Mouse (Mus musculus) forebrain, embryonic 11.5 days (tissue): ENCODE data around the gene Rftn1. TPM values are rescaled to one million over a fixed set of nuclear protein-coding genes. Genes with fewer than 3 reads are reported as not detected.

Experiments used
- ATAC-seq: fragments of 200-750 bp; cut with Nextera tagmentation; replicated peaks from 2 replicates; pipeline ENCODE4 v1.8.0; 2017; ENCODE audit warnings: moderate TSS enrichment; ENCODE audit not compliant: low FRiP score
- DNase-seq: peaks from one replicate; pipeline ENCODE4 v3.0.0-alpha.2; 2017; ENCODE audit warnings: low spot score
- H3K27ac ChIP-seq: fragments of 300-500 bp; sonication (generic); 2 replicates; pipeline ENCODE4 v1.5.1; 2014; ENCODE audit warnings: low read depth, low read length
- H3K27me3 ChIP-seq: fragments of 300-500 bp; sonication (generic); 2 replicates; pipeline ENCODE4 v1.6.1; 2014; ENCODE audit warnings: mild to moderate bottlenecking, low read length, mixed read lengths; ENCODE audit not compliant: control insufficient read depth, insufficient read depth
- H3K36me3 ChIP-seq: fragments of 300-500 bp; sonication (generic); 2 replicates; pipeline ENCODE4 v1.6.1; 2014; ENCODE audit warnings: mild to moderate bottlenecking, low read length, moderate library complexity, mixed read lengths; ENCODE audit not compliant: control insufficient read depth, insufficient read depth
- H3K4me1 ChIP-seq: fragments of 300-500 bp; sonication (generic); replicated peaks from 2 replicates; pipeline ENCODE4 v1.6.1; 2014; ENCODE audit warnings: low read length, mixed read lengths; ENCODE audit not compliant: control insufficient read depth, insufficient read depth
- H3K4me2 ChIP-seq: fragments of 300-500 bp; sonication (generic); 2 replicates; pipeline ENCODE4 v1.6.1; 2014; ENCODE audit warnings: low read depth, mild to moderate bottlenecking, low read length, moderate library complexity, mixed read lengths; ENCODE audit not compliant: severe bottlenecking
- H3K4me3 ChIP-seq: fragments of 300-500 bp; sonication (generic); 2 replicates; pipeline ENCODE4 v1.5.1; 2014; ENCODE audit warnings: low read depth, low read length
- H3K9ac ChIP-seq: fragments of 300-500 bp; sonication (generic); 2 replicates; pipeline ENCODE4 v1.6.1; 2014; ENCODE audit warnings: low read length
- H3K9me3 ChIP-seq: fragments of 300-500 bp; sonication (generic); 2 replicates; pipeline ENCODE4 v1.6.1; 2016; ENCODE audit warnings: low read length, mixed read lengths; ENCODE audit not compliant: control insufficient read depth
- WGBS: fragments of 180-500 bp; shearing (Covaris S2); extraction: QIAGEN DNeasy Blood & Tissue Kit; methylation state at CpG from one replicate; pipeline ENCODE4 v1.1.7; 2014; 5-methylcytosine and 5-hydroxymethylcytosine counted together
- polyA plus RNA-seq: library from polyadenylated mRNA; unstranded; fragments of >200 nt; fragmentation: Nextera tagmentation; extraction: Ambion mirVana; gene quantifications from 2 replicates; pipeline ENCODE4 v1.2.1, GENCODE M21; 2014

Gene Rftn1
- polyA plus RNA-seq, 1 experiment from 2014 or later: 11.6 TPM

GRCm38 (mm10) chr17:50195399-50195798 is 4.9 kb upstream of the Rftn1 start:
- Histone ChIP-seq H3K27ac (no peak overlapping the region), H3K9ac (no peak overlapping the region), H3K36me3 (no peaks in the 10 kb centered on the region), H3K27me3 (peaks cover 17% of the 10 kb centered on the region), H3K4me3 (no peak overlapping the region), H3K4me1 (peaks cover 6% of the 10 kb centered on the region; the same call in 1 of the 2 replicates), H3K4me2 (no peak overlapping the region), H3K9me3 (no peaks in the 10 kb centered on the region)
- no peak for DNase-seq
- WGBS: 90% methylated on average over 7 of the region's 7 CpGs
- no peak for ATAC-seq

GRCm38 (mm10) chr17:50194541-50194940 is 4.1 kb upstream of the Rftn1 start:
- Histone ChIP-seq H3K4me3 (no peak overlapping the region), H3K36me3 (no peaks in the 10 kb centered on the region), H3K4me1 (peaks cover 8% of the 10 kb centered on the region; the same call in 1 of the 2 replicates), H3K27ac (no peak overlapping the region), H3K4me2 (no peak overlapping the region), H3K9me3 (no peaks in the 10 kb centered on the region), H3K27me3 (peaks cover 25% of the 10 kb centered on the region), H3K9ac (no peak overlapping the region)
- ATAC-seq (no peak), DNase-seq (no peak)
- WGBS: 62% methylated on average over 3 of the region's 3 CpGs

DNA sequence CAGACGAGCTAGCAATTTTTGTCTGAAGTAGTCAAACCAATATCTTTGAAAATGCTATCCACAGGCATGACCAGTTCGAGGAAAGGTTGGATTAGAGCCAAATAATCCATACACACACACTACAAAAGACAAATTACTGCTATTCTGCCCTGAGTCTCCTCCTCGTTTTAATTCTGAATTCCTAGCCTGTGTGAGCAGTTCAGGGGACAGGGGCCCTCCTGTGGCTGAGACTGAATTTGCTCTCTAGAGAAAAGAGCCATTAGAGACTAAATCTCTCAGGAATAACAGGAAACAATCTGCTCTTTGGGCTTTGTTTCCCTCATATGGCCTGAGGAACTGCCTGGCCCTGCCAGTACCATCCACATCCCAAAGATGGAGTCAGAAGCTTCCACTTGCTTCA is 3.2 kb upstream of the Rftn1 start:
- Histone ChIP-seq H3K4me3 (no peak overlapping the region), H3K4me2 (no peak overlapping the region), H3K9me3 (no peaks in the 10 kb centered on the region), H3K27me3 (peaks cover 28% of the 10 kb centered on the region), H3K27ac (no peak overlapping the region), H3K9ac (no peak overlapping the region), H3K4me1 (peaks cover 10% of the 10 kb centered on the region; the same call in 1 of the 2 replicates), H3K36me3 (no peaks in the 10 kb centered on the region)
- ATAC-seq (no peak), DNase-seq (no peak)
- 37% methylated on average over 3 of the region's 3 CpGs for WGBS

GRCm38 (mm10) chr17:50192376-50192940 is 2.0 kb upstream of the Rftn1 start:
- no peaks in the 10 kb centered on the region for H3K9me3 ChIP-seq
- DNase-seq (no peak), ATAC-seq (no peak)
- 23% methylated on average over 10 of the region's 10 CpGs for WGBS
- H3K36me3 ChIP-seq: no peaks in the 10 kb centered on the region
- peaks cover 10% of the 10 kb centered on the region; the same call in 1 of the 2 replicates for H3K4me1 ChIP-seq
- H3K4me3 ChIP-seq: no peak overlapping the region
- H3K27ac ChIP-seq: no peak overlapping the region
- H3K4me2 ChIP-seq: no peak overlapping the region
- no peak overlapping the region for H3K9ac ChIP-seq
- peaks cover 28% of the 10 kb centered on the region for H3K27me3 ChIP-seq

- Histone ChIP-seq H3K27me3 (peaks cover 28% of the 10 kb centered on the region), H3K36me3 (no peaks in the 10 kb centered on the region), H3K4me3 (no peak overlapping the region), H3K9ac (no peak overlapping the region), H3K9me3 (no peaks in the 10 kb centered on the region), H3K4me2 (no peak overlapping the region), H3K4me1 (peaks cover 10% of the 10 kb centered on the region; the same call in 1 of the 2 replicates), H3K27ac (no peak overlapping the region)
- no peak for ATAC-seq
- DNase-seq: no peak
- WGBS: 50% methylated on average over 9 of the region's 9 CpGs
Measured at GRCm38 (mm10) chr17:50191318-50191957, 964 bp upstream of the Rftn1 start.

DNA sequence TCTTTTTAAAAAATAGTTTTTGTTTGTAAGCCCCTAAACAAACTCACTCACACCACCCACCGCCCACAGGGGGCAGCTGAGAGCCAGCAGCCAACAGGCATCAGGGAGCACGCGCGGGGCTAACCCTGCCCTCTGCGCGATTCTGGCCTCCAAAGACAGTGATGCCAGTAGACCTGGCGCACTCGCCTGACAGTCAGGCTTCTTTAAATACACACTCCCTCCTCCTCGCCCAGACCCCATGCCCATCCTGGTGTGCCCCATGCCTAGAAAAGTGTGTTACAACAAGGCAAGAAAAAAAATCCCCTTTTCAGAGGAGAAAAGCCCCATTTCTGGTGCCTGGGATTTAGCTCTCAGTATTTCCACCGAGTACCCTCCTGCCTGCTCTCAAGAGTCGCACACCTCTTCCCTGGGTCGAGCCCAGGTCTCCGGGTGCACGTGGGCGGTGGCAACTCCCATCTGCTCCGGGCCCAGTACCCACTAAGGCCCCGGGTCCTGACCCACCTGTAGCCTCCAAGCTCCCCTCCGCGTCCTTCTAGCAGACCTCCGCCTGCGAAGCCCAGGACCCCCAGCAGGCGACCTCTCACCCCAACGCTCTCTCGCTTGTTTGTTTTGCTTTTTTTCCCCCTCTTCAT is 977 bp downstream of the Rftn1 start:
- Histone ChIP-seq H3K36me3 (no peaks in the 10 kb centered on the region), H3K9ac (peak overlapping the region; percentile 63), H3K9me3 (no peaks in the 10 kb centered on the region), H3K27ac (no peak overlapping the region), H3K4me1 (peaks cover 8% of the 10 kb centered on the region; the same call in 1 of the 2 replicates), H3K4me3 (peak overlapping the region; percentile 59), H3K27me3 (peaks cover 28% of the 10 kb centered on the region), H3K4me2 (peak overlapping the region; percentile 99)
- DNase-seq: peak; percentile 84
- WGBS: under 1% methylated on average over 24 of the region's 24 CpGs
- peak; percentile 59 for ATAC-seq

- 77% methylated on average over 12 of the region's 12 CpGs for WGBS
- Histone ChIP-seq H3K4me2 (peak overlapping the region; percentile 8; the same call in 1 of the 2 replicates), H3K27ac (no peak overlapping the region), H3K27me3 (peaks cover 28% of the 10 kb centered on the region), H3K4me1 (peaks cover 7% of the 10 kb centered on the region; the same call in 1 of the 2 replicates), H3K9ac (no peak overlapping the region; the same call in 1 of the 2 replicates), H3K36me3 (no peaks in the 10 kb centered on the region), H3K9me3 (no peaks in the 10 kb centered on the region), H3K4me3 (0 out of 2 replicates have a peak overlapping the region, but pooled peaks have one; percentile 59)
- ATAC-seq: 0 out of 2 replicates have a peak, but pooled peaks have one; percentile 23
- no peak for DNase-seq
Measured at GRCm38 (mm10) chr17:50188662-50189345, 1.7 kb downstream of the Rftn1 start.

DNA sequence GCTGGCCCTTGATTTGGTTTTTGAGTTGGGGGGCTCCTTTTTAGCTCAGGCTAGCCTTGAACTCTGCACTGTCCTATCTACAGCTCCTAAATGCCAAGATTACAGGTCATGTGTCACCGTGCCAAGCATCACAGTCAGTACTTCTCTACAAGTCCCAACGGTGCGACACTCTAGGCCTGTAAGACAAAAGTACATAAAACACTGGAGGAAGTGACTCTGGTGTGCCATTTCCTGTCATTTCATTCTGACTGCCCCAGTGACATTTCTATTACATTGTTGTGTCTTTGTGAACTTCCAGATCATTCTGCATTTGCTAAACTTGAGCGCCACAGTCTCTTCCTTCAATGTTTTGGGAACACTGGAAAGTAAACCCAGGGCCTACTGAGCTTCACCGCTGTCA is 4.9 kb downstream of the Rftn1 start:
- Histone ChIP-seq H3K36me3 (no peaks in the 10 kb centered on the region), H3K27me3 (peaks cover 13% of the 10 kb centered on the region), H3K9ac (no peak overlapping the region), H3K27ac (no peak overlapping the region), H3K4me3 (no peak overlapping the region), H3K4me2 (no peak overlapping the region), H3K4me1 (peaks cover 4% of the 10 kb centered on the region; the same call in 1 of the 2 replicates), H3K9me3 (no peaks in the 10 kb centered on the region)
- WGBS: 94% methylated on average over 5 of the region's 5 CpGs
- no peak for ATAC-seq
- no peak for DNase-seq
